Mouse (Mus musculus) ES-Bruce4 (cell line): ENCODE data around the gene Erc2.

ENCODE experiments used
- CTCF ChIP-seq: IDR thresholded peaks from one replicate; pipeline ENCODE4 v1.8.1; 2011; ENCODE audit warnings: low read depth, low read length
- EP300 ChIP-seq: IDR thresholded peaks from 2 replicates; pipeline ENCODE4 v1.6.1; 2011; ENCODE audit warnings: low read depth, low read length; ENCODE audit not compliant: insufficient read depth
- POLR2A ChIP-seq: IDR thresholded peaks from one replicate; pipeline ENCODE4 v1.8.1; 2011; ENCODE audit warnings: low read length; ENCODE audit not compliant: insufficient read depth

- TF ChIP-seq POLR2A (no peak), CTCF (no peak), EP300 (no peak)
Measured at GRCm38 (mm10) chr14:28273669-28274068, 651.4 kb downstream of the Erc2 start.
